Mouse (Mus musculus) spleen, adult 2 months (tissue): Measurements from ENCODE around the gene Snx3. TPM values are rescaled to one million over a fixed set of nuclear protein-coding genes. Genes with fewer than 3 reads are reported as not detected.

Experiments used
- DNase-seq, 2 experiments: peaks; one replicate each; pipeline versions ENCODE4 v3.0.0 to v3.0.0-alpha.2; 2012 to 2021; ENCODE audit warnings: low spot score in 2 of 2, low read depth in 1 of 2
- H3K27ac ChIP-seq: fragments of 200-500 bp; 2 replicates; pipeline ENCODE4 v1.5.1; 2012; ENCODE audit warnings: low read length, inconsistent platforms; ENCODE audit not compliant: insufficient read depth
- H3K27me3 ChIP-seq: fragments of 200-500 bp; 2 replicates; pipeline ENCODE4 v1.6.1; 2012; ENCODE audit warnings: mild to moderate bottlenecking, moderate library complexity, low read length, inconsistent platforms; ENCODE audit not compliant: control insufficient read depth, insufficient read depth
- H3K36me3 ChIP-seq: fragments of 200-500 bp; 2 replicates; pipeline ENCODE4 v1.6.1; 2012; ENCODE audit warnings: mild to moderate bottlenecking, low read length, inconsistent platforms; ENCODE audit not compliant: control insufficient read depth, insufficient read depth
- H3K4me1 ChIP-seq: fragments of 200-500 bp; 2 replicates; pipeline ENCODE4 v1.6.1; 2011; ENCODE audit warnings: inconsistent platforms; ENCODE audit not compliant: control insufficient read depth, insufficient read depth, insufficient read length
- H3K4me3 ChIP-seq: fragments of 200-500 bp; 2 replicates; pipeline ENCODE4 v1.5.1; 2011; ENCODE audit warnings: mild to moderate bottlenecking, inconsistent platforms; ENCODE audit not compliant: insufficient read depth, insufficient read length; ENCODE audit errors: extremely low read depth
- CTCF ChIP-seq: fragments of 200-500 bp; IDR thresholded peaks from 2 replicates; pipeline ENCODE4 v1.5.1; 2011; ENCODE audit warnings: mild to moderate bottlenecking, inconsistent platforms; ENCODE audit not compliant: insufficient read depth, insufficient read length, insufficient replicate concordance; ENCODE audit errors: extremely low read depth
- POLR2A ChIP-seq: fragments of 200-500 bp; IDR thresholded peaks from 2 replicates; pipeline ENCODE4 v1.6.1; 2011; ENCODE audit warnings: low read depth, low read length, inconsistent platforms
- WGBS: fragments of 180-500 bp; shearing (Covaris S2); methylation state at CpG from one replicate; pipeline ENCODE4 v1.1.7; 2018; 5-methylcytosine and 5-hydroxymethylcytosine counted together
- polyA plus RNA-seq: library from polyadenylated mRNA; depleted of rRNA; stranded (reverse); fragments of >200 nt; gene quantifications from 2 replicates; pipeline ENCODE4 v1.2.3, GENCODE M21; 2012; rRNA removed

Snx3 gene
- polyA plus RNA-seq, 1 experiment, result 152 TPM

GRCm38 (mm10) chr10:42583157-42583872 lies 81.5 kb downstream of the Snx3 start, which contains the start of the genes Nr2e1 and Ostm1:
Nr2e1 (minus strand) TSS chr10:42583632.
Ostm1 (plus strand) TSS chr10:42583822.
- Histone ChIP-seq H3K4me3 (no peak within 1 kb of the TSS), H3K36me3 (no peaks in the 10 kb centered on the region), H3K27ac (no peak within 1 kb of the TSS), H3K4me1 (peaks cover 4% of the 10 kb centered on the region), H3K27me3 (peaks cover 54% of the 10 kb centered on the region)
- no peak for DNase-seq
- WGBS, result 3% methylated on average over 43 of the region's 43 CpGs
- no peak for TF ChIP-seq POLR2A
- no peak for TF ChIP-seq CTCF

- no peak for DNase-seq
- H3K27ac ChIP-seq, result no peak overlapping the region
- H3K36me3 ChIP-seq, result no peaks in the 10 kb centered on the region
- peaks cover 55% of the 10 kb centered on the region for H3K27me3 ChIP-seq
- no peak for TF ChIP-seq CTCF
- TF ChIP-seq POLR2A, result no peak
- H3K4me3 ChIP-seq, result no peak overlapping the region
- 4% methylated on average over 32 of the region's 32 CpGs for WGBS
- H3K4me1 ChIP-seq, result peaks cover 4% of the 10 kb centered on the region
These were observed 82.1 kb downstream of the Snx3 start for GRCm38 (mm10) chr10:42583902-42584435.

GRCm38 (mm10) chr10:42584436-42584983 lies 82.7 kb downstream of the Snx3 start:
- no peak for DNase-seq
- TF ChIP-seq CTCF (no peak), POLR2A (no peak)
- no peak overlapping the region for H3K4me3 ChIP-seq
- no peaks in the 10 kb centered on the region for H3K36me3 ChIP-seq
- WGBS, result 8% methylated on average over 37 of the region's 37 CpGs
- H3K4me1 ChIP-seq, result peaks cover 4% of the 10 kb centered on the region
- peaks cover 55% of the 10 kb centered on the region for H3K27me3 ChIP-seq
- H3K27ac ChIP-seq, result no peak overlapping the region

Other genes with a start within 250 kb of the Snx3 start
- gene Foxo3, start 225.3 kb upstream of the Snx3 start, polyA plus RNA-seq, result 44.6 and 50.6 TPM in 2 replicates
- gene Afg1l, start 23.5 kb upstream of the Snx3 start, polyA plus RNA-seq, result 1.5 and 2.1 TPM in 2 replicates
- not detected in 2 replicates for gene Nr2e1, start 81.6 kb downstream of the Snx3 start, polyA plus RNA-seq
- 16.2 and 23.1 TPM in 2 replicates for gene Ostm1, start 81.8 kb downstream of the Snx3 start, polyA plus RNA-seq